Mouse (Mus musculus): ENCODE measurements around the gene Pde10a. TPM values are rescaled to one million over a fixed set of nuclear protein-coding genes. Genes with fewer than 3 reads are reported as not detected.

The Pde10a gene
- polyA plus RNA-seq (2017; shearing (Covaris generic)) = 1.3 TPM

GRCm38 (mm10) chr17:8525225-8525721, at the start of gene Pde10a:
Gene Pde10a (plus strand): TSS chr17:8525372.

GRCm38 (mm10) chr17:8566850-8567249, 41.7 kb downstream of the Pde10a start, which contains the start of gene Gm17087:
Gene Gm17087 (minus strand): TSS chr17:8566950.

GRCm38 (mm10) chr17:8988119-8988807, 463.1 kb downstream of the Pde10a start, which contains the start of gene 1700010I14Rik:
Gene 1700010I14Rik (plus strand): TSS chr17:8988333.

Other genes starting within 250 kb of the Pde10a start
- 175 TPM for gene Mpc1, start 242.5 kb upstream of the Pde10a start, polyA plus RNA-seq (2017; shearing (Covaris generic))
- 196 TPM for gene Sft2d1, start 214.3 kb upstream of the Pde10a start, polyA plus RNA-seq (2017; shearing (Covaris generic))
- gene Prr18, start 187.9 kb upstream of the Pde10a start, polyA plus RNA-seq (2017; shearing (Covaris generic)) = not detected
- 0.82 TPM for gene T2, start 169.4 kb upstream of the Pde10a start, polyA plus RNA-seq (2017; shearing (Covaris generic))
- gene T, start 90.9 kb upstream of the Pde10a start, polyA plus RNA-seq (2017; shearing (Covaris generic)) = not detected
- not detected for gene Gm17087, start 41.6 kb downstream of the Pde10a start, polyA plus RNA-seq (2017; shearing (Covaris generic))

Measured in effector memory CD4-positive, alpha-beta T cell, adult 7 months (primary cell).